Mouse (Mus musculus) 3134 (cell line): ENCODE data around the gene Serinc2.
"Not testable (repeated sequence)": the region's sequence is repeated elsewhere in the genome, so short reads cannot be mapped to it uniquely, and the experiment has no call there.

Experiments
- DNase-seq: peaks from one replicate; pipeline ENCODE4 v3.0.0-alpha.2; 2011; ENCODE audit warnings: low spot score; ENCODE audit not compliant: insufficient read length; ENCODE audit errors: extremely low read depth

The Serinc2 gene

GRCm38 (mm10) chr4:130266601-130267000 lies 12.4 kb downstream of the Serinc2 start:
- DNase-seq: no peak

- DNase-seq: peak; percentile 46
Observed at GRCm38 (mm10) chr4:130264698-130265349, 14.2 kb downstream of the Serinc2 start.

- no peak for DNase-seq
Observed at GRCm38 (mm10) chr4:130264131-130264530, 14.9 kb downstream of the Serinc2 start.

GRCm38 (mm10) chr4:130260406-130260805 lies 18.6 kb downstream of the Serinc2 start:
- no peak for DNase-seq

- no peak for DNase-seq
Observed at GRCm38 (mm10) chr4:130252441-130253157, 26.4 kb downstream of the Serinc2 start.

- DNase-seq: no peak
Observed at GRCm38 (mm10) chr4:130251763-130252162, 27.2 kb downstream of the Serinc2 start.

GRCm38 (mm10) chr4:130251172-130251705 lies 27.8 kb downstream of the Serinc2 start:
- no peak for DNase-seq

GRCm38 (mm10) chr4:130248636-130249035 lies 30.4 kb downstream of the Serinc2 start:
- no peak for DNase-seq

GRCm38 (mm10) chr4:130246132-130246531 lies 32.9 kb downstream of the Serinc2 start:
- DNase-seq: peak; percentile 40

- DNase-seq: no peak
Observed at GRCm38 (mm10) chr4:130244749-130245148, 34.3 kb downstream of the Serinc2 start.

GRCm38 (mm10) chr4:130243621-130244020 lies 35.4 kb downstream of the Serinc2 start:
- DNase-seq: not testable (repeated sequence)

GRCm38 (mm10) chr4:130242956-130243355 lies 36.0 kb downstream of the Serinc2 start:
- DNase-seq: no peak

GRCm38 (mm10) chr4:130240695-130241094 lies 38.3 kb downstream of the Serinc2 start:
- no peak for DNase-seq

- DNase-seq: no peak
Observed at GRCm38 (mm10) chr4:130237607-130238006, 41.4 kb downstream of the Serinc2 start.

GRCm38 (mm10) chr4:130236361-130236760 lies 42.6 kb downstream of the Serinc2 start:
- DNase-seq: no peak

- no peak for DNase-seq
Observed at GRCm38 (mm10) chr4:130224071-130224470, 54.9 kb downstream of the Serinc2 start.

- DNase-seq: no peak
Observed at GRCm38 (mm10) chr4:130222179-130222578, 56.8 kb downstream of the Serinc2 start, which contains the start of gene Gm853. Gene Gm853 (minus strand): TSS chr4:130222401.

GRCm38 (mm10) chr4:130220176-130220575 lies 58.8 kb downstream of the Serinc2 start:
- DNase-seq: no peak

- no peak for DNase-seq
Observed at GRCm38 (mm10) chr4:130215392-130215791, 63.6 kb downstream of the Serinc2 start.

- DNase-seq: no peak
Observed at GRCm38 (mm10) chr4:130213857-130214256, 65.1 kb downstream of the Serinc2 start.

GRCm38 (mm10) chr4:130213197-130213596 lies 65.8 kb downstream of the Serinc2 start:
- DNase-seq: no peak

- no peak for DNase-seq
Observed at GRCm38 (mm10) chr4:130212421-130212820, 66.6 kb downstream of the Serinc2 start.
